Mouse (Mus musculus): ENCODE data around the gene Nlgn1. TPM values are rescaled to one million over a fixed set of nuclear protein-coding genes. Genes with fewer than 3 reads are reported as not detected.

Gene Nlgn1
- total RNA-seq, 2 experiments from 2014 or later: 0.51 to 0.53 TPM

- DNase-seq (ENCODE audit: low spot score in 2 of 2): no peak
Observed at GRCm38 (mm10) chr3:26202702-26203101, 129.6 kb downstream of the Nlgn1 start.

- DNase-seq (ENCODE audit: low spot score in 2 of 2): no peak
Observed at GRCm38 (mm10) chr3:26201410-26201809, 130.8 kb downstream of the Nlgn1 start.

GRCm38 (mm10) chr3:26194970-26195369 lies 137.3 kb downstream of the Nlgn1 start:
- no peak for DNase-seq (ENCODE audit: low spot score in 2 of 2)

- DNase-seq (ENCODE audit: low spot score in 2 of 2): no peak
Observed at GRCm38 (mm10) chr3:26181013-26181412, 151.2 kb downstream of the Nlgn1 start.

- DNase-seq (ENCODE audit: low spot score in 2 of 2): no peak
Observed at GRCm38 (mm10) chr3:26175371-26175770, 156.9 kb downstream of the Nlgn1 start.

- DNase-seq (ENCODE audit: low spot score in 2 of 2): no peak
Observed at GRCm38 (mm10) chr3:26174257-26174656, 158.0 kb downstream of the Nlgn1 start.

GRCm38 (mm10) chr3:26173613-26174012 lies 158.6 kb downstream of the Nlgn1 start:
- no peak for DNase-seq (ENCODE audit: low spot score in 2 of 2)

GRCm38 (mm10) chr3:26166711-26167110 lies 165.5 kb downstream of the Nlgn1 start:
- DNase-seq (ENCODE audit: low spot score in 2 of 2): no peak

GRCm38 (mm10) chr3:26153782-26154181 lies 178.5 kb downstream of the Nlgn1 start:
- DNase-seq (ENCODE audit: low spot score in 2 of 2): peak; percentile 28 to 39

GRCm38 (mm10) chr3:26153036-26153741 lies 179.1 kb downstream of the Nlgn1 start:
- DNase-seq (ENCODE audit: low spot score in 2 of 2): peak in 1 of 2 experiments; percentile 1

- no peak for DNase-seq (ENCODE audit: low spot score in 2 of 2)
Observed at GRCm38 (mm10) chr3:26152510-26153035, 179.7 kb downstream of the Nlgn1 start.

GRCm38 (mm10) chr3:26151351-26152020 lies 180.8 kb downstream of the Nlgn1 start:
- DNase-seq (ENCODE audit: low spot score in 2 of 2): no peak

- no peak for DNase-seq (ENCODE audit: low spot score in 2 of 2)
Observed at GRCm38 (mm10) chr3:26146174-26146573, 186.1 kb downstream of the Nlgn1 start.

GRCm38 (mm10) chr3:26145441-26145840 lies 186.8 kb downstream of the Nlgn1 start:
- DNase-seq (ENCODE audit: low spot score in 2 of 2): no peak

- no peak for DNase-seq (ENCODE audit: low spot score in 2 of 2)
Observed at GRCm38 (mm10) chr3:26141590-26141989, 190.7 kb downstream of the Nlgn1 start.

- no peak for DNase-seq (ENCODE audit: low spot score in 2 of 2)
Observed at GRCm38 (mm10) chr3:26134839-26135651, 197.2 kb downstream of the Nlgn1 start.

- no peak for DNase-seq (ENCODE audit: low spot score in 2 of 2)
Observed at GRCm38 (mm10) chr3:26130919-26131318, 201.3 kb downstream of the Nlgn1 start.

GRCm38 (mm10) chr3:26129455-26129854 lies 202.8 kb downstream of the Nlgn1 start:
- DNase-seq (ENCODE audit: low spot score in 2 of 2): no peak

GRCm38 (mm10) chr3:26117071-26117470 lies 215.2 kb downstream of the Nlgn1 start:
- no peak for DNase-seq (ENCODE audit: low spot score in 2 of 2)

GRCm38 (mm10) chr3:26106361-26106760 lies 225.9 kb downstream of the Nlgn1 start:
- DNase-seq (ENCODE audit: low spot score in 2 of 2): no peak

GRCm38 (mm10) chr3:26105528-26105927 lies 226.7 kb downstream of the Nlgn1 start:
- no peak for DNase-seq (ENCODE audit: low spot score in 2 of 2)

GRCm38 (mm10) chr3:26102271-26102670 lies 230.0 kb downstream of the Nlgn1 start:
- no peak for DNase-seq (ENCODE audit: low spot score in 2 of 2)
